Mouse (Mus musculus): ENCODE data around the gene Ncln. TPM values are rescaled to one million over a fixed set of nuclear protein-coding genes. Genes with fewer than 3 reads are reported as not detected.

The Ncln gene
- total RNA-seq (2015; ENCODE audit: low replicate concordance) (8.6 and 37.7 TPM in 2 replicates), total RNA-seq (2017; ENCODE audit: low replicate concordance) (8.7 and 27.1 TPM in 2 replicates)

GRCm38 (mm10) chr10:81496264-81496901 lies at the start of gene Ncln:
Ncln (minus strand) TSS chr10:81496392.
- ATAC-seq (replicated peaks; ENCODE audit: low FRiP score, poor library complexity, severe bottlenecking) = peak; percentile 90

GRCm38 (mm10) chr10:81545161-81545747 lies 49.1 kb upstream of the Ncln start, which contains the start of gene Gna11:
Gna11 (minus strand) TSS chr10:81545190.
- ATAC-seq (replicated peaks; ENCODE audit: low FRiP score, poor library complexity, severe bottlenecking) = peak; percentile 88

- ATAC-seq (replicated peaks; ENCODE audit: low FRiP score, poor library complexity, severe bottlenecking) = no peak; the same call in 1 of the 2 replicates
Measured at GRCm38 (mm10) chr10:81544296-81545160, 48.3 kb upstream of the Ncln start.

- ATAC-seq (replicated peaks; ENCODE audit: low FRiP score, poor library complexity, severe bottlenecking) = no peak
Measured at GRCm38 (mm10) chr10:81543633-81544032, 47.4 kb upstream of the Ncln start.

GRCm38 (mm10) chr10:81542727-81543460 lies 46.7 kb upstream of the Ncln start:
- no peak for ATAC-seq (replicated peaks; ENCODE audit: low FRiP score, poor library complexity, severe bottlenecking)

GRCm38 (mm10) chr10:81541803-81542202 lies 45.6 kb upstream of the Ncln start:
- no peak for ATAC-seq (replicated peaks; ENCODE audit: low FRiP score, poor library complexity, severe bottlenecking)

GRCm38 (mm10) chr10:81541363-81541762 lies 45.2 kb upstream of the Ncln start:
- no peak for ATAC-seq (replicated peaks; ENCODE audit: low FRiP score, poor library complexity, severe bottlenecking)

GRCm38 (mm10) chr10:81538321-81539048 lies 42.3 kb upstream of the Ncln start:
- no peak for ATAC-seq (replicated peaks; ENCODE audit: low FRiP score, poor library complexity, severe bottlenecking)

GRCm38 (mm10) chr10:81537429-81537828 lies 41.2 kb upstream of the Ncln start:
- ATAC-seq (replicated peaks; ENCODE audit: low FRiP score, poor library complexity, severe bottlenecking) = no peak

- ATAC-seq (replicated peaks; ENCODE audit: low FRiP score, poor library complexity, severe bottlenecking) = peak; percentile 62; the same call in 1 of the 2 replicates
Measured at GRCm38 (mm10) chr10:81536734-81537133, 40.5 kb upstream of the Ncln start.

GRCm38 (mm10) chr10:81534826-81535225 lies 38.6 kb upstream of the Ncln start:
- ATAC-seq (replicated peaks; ENCODE audit: low FRiP score, poor library complexity, severe bottlenecking) = no peak

- peak; percentile 72 for ATAC-seq (replicated peaks; ENCODE audit: low FRiP score, poor library complexity, severe bottlenecking)
Measured at GRCm38 (mm10) chr10:81526779-81527178, 30.6 kb upstream of the Ncln start.

- peak; percentile 64 for ATAC-seq (replicated peaks; ENCODE audit: low FRiP score, poor library complexity, severe bottlenecking)
Measured at GRCm38 (mm10) chr10:81525017-81525694, 29.0 kb upstream of the Ncln start.

GRCm38 (mm10) chr10:81524051-81524605 lies 27.9 kb upstream of the Ncln start, which contains the start of gene Gna15:
Gna15 (minus strand) TSS chr10:81524225.
- ATAC-seq (replicated peaks; ENCODE audit: low FRiP score, poor library complexity, severe bottlenecking) = 0 out of 2 replicates have a peak, but pooled peaks have one; percentile 44

- ATAC-seq (replicated peaks; ENCODE audit: low FRiP score, poor library complexity, severe bottlenecking) = no peak
Measured at GRCm38 (mm10) chr10:81523570-81523969, 27.4 kb upstream of the Ncln start.

- no peak for ATAC-seq (replicated peaks; ENCODE audit: low FRiP score, poor library complexity, severe bottlenecking)
Measured at GRCm38 (mm10) chr10:81523142-81523541, 26.9 kb upstream of the Ncln start.

GRCm38 (mm10) chr10:81519978-81520365 lies 23.8 kb upstream of the Ncln start:
- no peak for ATAC-seq (replicated peaks; ENCODE audit: low FRiP score, poor library complexity, severe bottlenecking)

All from erythroid progenitor cell, adult 5-6 weeks (primary cell).